Mouse (Mus musculus) inflammation-experienced regulatory T-cells (primary cell): ENCODE data around the gene Cntln. TPM values are rescaled to one million over a fixed set of nuclear protein-coding genes. Genes with fewer than 3 reads are reported as not detected.

Experiments
- polyA plus RNA-seq, 2 experiments: library from polyadenylated mRNA; unstranded; fragments of 100-300 nt; shearing (Covaris generic); gene quantifications; one replicate each; pipeline ENCODE4 v1.2.1; 2017

Gene Cntln
- 1 to 10 TPM; 4.6 to 6.1 TPM for polyA plus RNA-seq

DNA sequence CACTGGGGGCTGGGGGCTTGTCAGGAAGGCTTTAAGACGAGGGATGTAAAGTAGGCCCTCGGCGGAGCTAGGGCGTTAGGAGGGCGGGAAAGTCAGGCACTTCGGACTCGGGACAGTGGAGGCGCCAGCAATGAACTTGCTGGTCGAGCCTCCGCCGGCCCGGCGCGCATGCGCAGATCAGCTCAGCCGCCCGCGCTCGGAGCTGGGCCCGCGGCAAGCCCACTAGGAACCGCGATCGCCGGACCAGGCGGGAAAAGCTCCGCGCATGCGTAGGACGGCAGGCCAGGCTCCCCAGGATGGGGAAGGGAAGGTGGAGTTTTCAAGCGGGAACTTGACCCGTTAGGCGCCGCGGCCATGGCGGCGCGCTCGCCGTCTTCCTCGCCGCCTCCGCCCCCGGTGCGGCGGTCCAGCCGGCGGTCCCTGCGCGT is at the start of gene Cntln:
Gene Cntln, plus strand, starts transcription at position 199 of the 428 bp plus-strand sequence.

Other genes with a start within 250 kb of the Cntln start
- gene Bnc2, start 209.0 kb upstream of the Cntln start, polyA plus RNA-seq = 1 to 10 TPM in 1 of 2 experiments, under 1 TPM in 1; 0.22 to 1.0 TPM